Mouse (Mus musculus) embryo, embryonic 10.5 days (tissue): Measurements from ENCODE around the gene Stat6.

Experiments used
- DNase-seq: peaks from one replicate; pipeline ENCODE4 v3.0.0-alpha.2; 2015; ENCODE audit warnings: low spot score

Gene Stat6

GRCm38 (mm10) chr10:127642772-127643552 lies at the start of gene Stat6:
TSS of gene Stat6 (plus strand) at chr10:127642986.
- peak; percentile 74 for DNase-seq

- no peak for DNase-seq
These were observed 48.4 kb upstream of the Stat6 start for GRCm38 (mm10) chr10:127594405-127594804.

- no peak for DNase-seq
These were observed 47.7 kb upstream of the Stat6 start for GRCm38 (mm10) chr10:127594930-127595715.

DNA sequence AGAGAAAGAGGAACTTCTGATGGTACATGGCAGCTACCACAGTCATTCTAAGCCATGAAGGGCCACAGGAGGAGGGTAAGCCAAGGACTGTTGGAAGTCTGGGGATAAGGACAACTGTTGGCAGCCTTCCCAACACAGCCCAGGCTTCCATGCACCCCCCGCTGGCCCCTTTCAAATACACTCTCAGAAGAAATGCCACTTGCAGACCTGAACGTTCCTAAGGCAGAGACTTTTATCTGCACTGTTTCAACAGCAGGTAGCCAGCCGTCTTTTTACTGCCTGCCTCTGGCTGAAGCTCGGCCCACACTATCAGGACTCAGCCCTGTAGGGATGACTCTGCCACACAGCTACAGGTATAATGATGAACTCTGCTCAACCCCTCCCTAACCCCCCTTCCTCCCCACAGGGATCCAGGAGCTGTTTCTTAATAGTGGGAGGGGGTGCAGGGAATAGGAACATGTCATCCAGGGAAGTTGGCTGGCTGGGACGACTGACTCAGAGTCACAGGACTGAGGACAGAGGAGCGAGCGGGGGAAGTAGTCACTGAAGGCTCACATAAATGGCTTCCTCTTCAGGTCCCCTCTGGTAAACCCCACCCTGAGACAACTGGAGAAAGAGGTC lies 46.4 kb upstream of the Stat6 start:
- DNase-seq: no peak

GRCm38 (mm10) chr10:127597311-127597901 lies 45.4 kb upstream of the Stat6 start:
- no peak for DNase-seq

- DNase-seq: peak; percentile 55
These were observed 44.2 kb upstream of the Stat6 start for GRCm38 (mm10) chr10:127598607-127599006.

DNA sequence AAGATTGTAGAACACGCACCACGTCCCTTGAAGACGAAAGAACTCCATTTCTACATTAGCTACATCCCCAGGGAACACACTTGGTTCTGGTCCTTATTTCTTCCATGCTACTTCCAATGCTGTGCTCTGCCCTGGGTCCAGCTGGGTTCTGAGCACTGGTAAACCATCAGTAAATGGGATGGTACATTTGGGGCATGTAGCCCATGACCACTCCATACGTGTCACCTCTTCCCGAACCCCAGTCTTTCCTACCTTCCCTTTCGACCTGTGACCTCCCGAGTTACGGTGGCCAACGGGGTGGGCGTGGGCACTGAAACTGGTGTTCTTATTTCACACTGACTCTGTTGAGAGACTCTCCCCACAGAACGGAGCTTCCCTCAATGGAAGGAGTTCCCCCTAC lies 43.5 kb upstream of the Stat6 start:
- DNase-seq: no peak

DNA sequence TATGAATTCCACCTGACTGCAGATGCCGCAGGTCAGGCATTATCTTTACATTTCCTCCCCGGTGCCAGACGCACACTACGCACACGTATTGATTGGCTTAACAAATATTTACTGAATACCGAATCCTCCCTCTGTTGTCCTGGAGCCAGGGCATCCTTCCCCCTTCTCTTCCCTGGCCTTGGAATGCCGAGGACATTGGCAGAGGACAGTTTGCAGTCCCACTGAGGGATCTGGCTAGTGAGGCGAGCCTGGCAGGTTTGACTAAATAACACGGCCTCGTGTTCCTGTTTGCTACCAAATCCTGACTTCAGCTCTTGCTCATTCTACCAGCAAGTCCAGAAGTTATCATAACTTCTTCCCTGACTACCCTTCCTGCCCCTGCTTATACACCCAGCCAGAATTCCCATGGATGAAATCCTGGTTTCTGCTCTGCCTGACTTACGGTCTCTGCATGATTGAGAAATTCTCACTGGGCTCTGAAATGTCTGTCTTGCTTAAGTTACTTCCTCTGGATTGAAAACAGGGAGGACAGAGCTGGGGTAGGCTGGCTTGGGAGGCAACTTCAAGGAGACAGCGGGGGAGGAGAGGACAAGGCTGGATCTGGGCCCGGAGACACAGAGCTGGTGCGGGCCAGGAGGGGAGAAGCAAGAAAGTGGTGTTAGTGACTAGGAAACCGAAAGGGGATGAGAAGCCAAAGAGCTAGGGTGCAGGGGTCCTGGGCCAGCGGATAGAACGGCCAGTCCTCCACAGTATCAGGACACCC lies 42.8 kb upstream of the Stat6 start:
- no peak for DNase-seq

DNA sequence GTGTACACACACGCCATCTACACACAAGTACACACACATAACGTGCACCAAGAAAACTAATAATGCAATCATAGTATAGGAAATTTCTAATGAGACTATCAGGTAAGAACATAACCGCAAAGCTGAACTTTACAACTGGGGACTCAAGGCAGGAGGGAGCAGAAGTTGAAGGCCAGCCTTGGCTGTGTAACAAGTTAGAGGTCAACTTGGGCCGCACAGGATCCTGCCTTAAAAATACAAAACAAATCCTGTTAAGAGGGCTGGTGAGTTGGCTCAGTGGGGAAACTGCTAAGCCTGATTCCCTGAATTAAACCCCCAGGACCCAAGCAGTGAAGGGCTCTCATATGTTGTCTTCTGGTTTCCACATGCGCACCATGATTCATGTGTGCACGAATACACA lies 40.6 kb upstream of the Stat6 start:
- no peak for DNase-seq

- DNase-seq: no peak
These were observed 39.1 kb upstream of the Stat6 start for GRCm38 (mm10) chr10:127603437-127604371.

GRCm38 (mm10) chr10:127604465-127605250 lies 38.1 kb upstream of the Stat6 start:
- no peak for DNase-seq

DNA sequence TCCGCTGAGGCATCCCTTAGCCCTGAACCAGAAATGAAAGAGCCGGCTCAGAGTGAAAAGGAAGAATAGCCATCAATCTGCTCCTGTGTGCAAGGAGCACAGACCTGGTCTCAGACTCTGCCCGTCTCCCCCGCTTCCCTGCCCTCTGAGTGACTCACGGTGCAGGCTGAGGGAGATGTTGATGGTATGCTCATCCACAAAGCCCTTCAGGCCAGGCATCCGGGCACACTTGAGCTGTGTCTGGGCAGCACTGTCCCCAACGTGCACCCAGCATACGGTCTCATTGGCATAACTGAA lies 37.6 kb upstream of the Stat6 start:
- no peak for DNase-seq

GRCm38 (mm10) chr10:127605756-127606155 lies 37.0 kb upstream of the Stat6 start:
- no peak for DNase-seq

DNA sequence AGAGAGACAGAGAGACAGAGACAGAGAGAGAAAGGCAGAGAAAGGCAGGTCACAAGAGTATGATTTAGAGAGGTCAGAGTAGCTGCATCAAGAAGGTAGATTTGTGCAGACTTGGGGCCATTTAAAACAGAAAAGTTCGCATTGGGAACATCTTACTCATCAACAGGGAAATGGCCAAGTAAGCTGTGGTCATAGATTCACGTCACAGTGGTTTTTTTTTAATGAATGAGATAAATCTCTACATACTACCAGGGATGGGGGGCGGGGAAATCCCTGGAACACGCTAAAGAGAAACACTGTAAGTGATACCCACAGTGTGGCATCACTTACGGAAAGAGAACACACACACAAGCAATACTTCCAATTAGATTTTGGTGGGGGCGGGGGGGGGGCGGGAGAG lies 35.7 kb upstream of the Stat6 start:
- DNase-seq: no peak

- no peak for DNase-seq
These were observed 33.2 kb upstream of the Stat6 start for GRCm38 (mm10) chr10:127609415-127610065.

- no peak for DNase-seq
These were observed 32.7 kb upstream of the Stat6 start for GRCm38 (mm10) chr10:127610066-127610415.

DNA sequence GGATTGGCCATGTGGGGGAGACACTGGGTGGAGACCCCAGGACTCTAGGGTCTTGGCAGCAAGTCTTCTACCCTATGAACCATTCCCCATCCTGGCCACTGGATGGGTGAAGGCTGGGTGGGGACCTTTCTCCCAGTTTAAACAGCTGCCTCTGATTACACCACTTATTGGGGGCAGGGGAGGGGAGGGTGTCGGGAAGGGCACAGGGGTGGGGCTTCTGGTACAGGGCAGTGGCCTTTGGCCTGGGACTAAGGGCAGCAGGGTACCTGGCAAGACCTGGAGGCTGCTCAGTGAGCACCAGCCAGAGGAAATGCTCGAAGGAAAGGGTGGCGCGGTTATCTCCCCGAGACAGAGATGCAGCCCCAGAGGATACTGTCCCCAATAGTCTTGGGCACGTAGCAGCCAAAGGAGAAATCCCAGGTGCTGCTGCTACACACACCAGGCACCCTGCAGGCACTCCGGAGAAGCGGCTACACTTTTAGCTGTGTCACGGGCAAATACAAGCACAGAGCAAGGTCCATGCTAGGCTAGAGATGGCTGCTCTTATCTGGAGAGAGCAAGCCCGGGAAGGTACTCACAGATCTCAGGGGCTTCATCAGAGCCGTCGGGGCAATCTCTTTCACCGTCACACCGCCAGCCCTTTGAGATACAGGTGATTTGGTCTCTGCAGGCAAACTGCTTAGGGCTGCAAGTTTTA lies 30.6 kb upstream of the Stat6 start:
- DNase-seq: no peak

- peak; percentile 63 for DNase-seq
These were observed 28.4 kb upstream of the Stat6 start for GRCm38 (mm10) chr10:127614236-127615033.
